Mouse (Mus musculus) intestine, postnatal 0 days (tissue): ENCODE data around the gene Nup153. TPM values are rescaled to one million over a fixed set of nuclear protein-coding genes. Genes with fewer than 3 reads are reported as not detected.

Source experiments
- ATAC-seq: fragments of 200-750 bp; cut with Nextera tagmentation; 2 replicates; pipeline ENCODE4 v1.8.0; 2017; ENCODE audit warnings: mild to moderate bottlenecking, moderate TSS enrichment, moderate library complexity
- H3K27ac ChIP-seq: fragments of 300-500 bp; sonication (generic); 2 replicates; pipeline ENCODE4 v1.5.1; 2014; ENCODE audit warnings: mild to moderate bottlenecking, low read depth, low read length, moderate library complexity
- H3K27me3 ChIP-seq: fragments of 300-500 bp; sonication (generic); replicated peaks from 2 replicates; pipeline ENCODE4 v1.6.1; 2014; ENCODE audit warnings: low read length, mixed read lengths; ENCODE audit not compliant: control insufficient read depth, insufficient read depth
- H3K36me3 ChIP-seq: fragments of 300-500 bp; sonication (generic); 2 replicates; pipeline ENCODE4 v1.6.1; 2014; ENCODE audit warnings: mild to moderate bottlenecking, moderate library complexity; ENCODE audit not compliant: control insufficient read depth, insufficient read depth
- H3K4me1 ChIP-seq: fragments of 300-500 bp; sonication (generic); replicated peaks from 2 replicates; pipeline ENCODE4 v1.6.1; 2014; ENCODE audit warnings: antibody characterized with exemption, low read length, mixed read lengths; ENCODE audit not compliant: control insufficient read depth, insufficient read depth
- H3K4me2 ChIP-seq: fragments of 300-500 bp; sonication (generic); replicated peaks from 2 replicates; pipeline ENCODE4 v1.6.1; 2014; ENCODE audit warnings: low read depth, mild to moderate bottlenecking, moderate library complexity
- H3K4me3 ChIP-seq: fragments of 300-500 bp; sonication (generic); 2 replicates; pipeline ENCODE4 v1.5.1; 2014; ENCODE audit warnings: low read depth, low read length
- H3K9ac ChIP-seq: fragments of 300-500 bp; sonication (generic); 2 replicates; pipeline ENCODE4 v1.6.1; 2014; ENCODE audit warnings: mild to moderate bottlenecking, low read depth, low read length
- H3K9me3 ChIP-seq: fragments of 300-500 bp; sonication (generic); 2 replicates; pipeline ENCODE4 v1.6.1; 2016; ENCODE audit warnings: mixed run types; ENCODE audit not compliant: control insufficient read depth
- CTCF ChIP-seq: sonication (generic); IDR thresholded peaks from 2 replicates; pipeline ENCODE4 v1.5.1; 2016; ENCODE audit warnings: low read depth, mild to moderate bottlenecking, control low read depth, antibody characterized with exemption, moderate library complexity
- WGBS: fragments of 180-500 bp; shearing (Covaris S2); extraction: QIAGEN DNeasy Blood & Tissue Kit; methylation state at CpG from one replicate; pipeline ENCODE4 v1.1.7; 2014; 5-methylcytosine and 5-hydroxymethylcytosine counted together
- polyA plus RNA-seq: library from polyadenylated mRNA; unstranded; fragments of >200 nt; fragmentation: Nextera tagmentation; extraction: Ambion mirVana; gene quantifications from 2 replicates; pipeline ENCODE4 v1.2.1, GENCODE M21; 2015

Gene Nup153
- polyA plus RNA-seq, 1 experiment from 2014 or later, result 6.5 TPM

DNA sequence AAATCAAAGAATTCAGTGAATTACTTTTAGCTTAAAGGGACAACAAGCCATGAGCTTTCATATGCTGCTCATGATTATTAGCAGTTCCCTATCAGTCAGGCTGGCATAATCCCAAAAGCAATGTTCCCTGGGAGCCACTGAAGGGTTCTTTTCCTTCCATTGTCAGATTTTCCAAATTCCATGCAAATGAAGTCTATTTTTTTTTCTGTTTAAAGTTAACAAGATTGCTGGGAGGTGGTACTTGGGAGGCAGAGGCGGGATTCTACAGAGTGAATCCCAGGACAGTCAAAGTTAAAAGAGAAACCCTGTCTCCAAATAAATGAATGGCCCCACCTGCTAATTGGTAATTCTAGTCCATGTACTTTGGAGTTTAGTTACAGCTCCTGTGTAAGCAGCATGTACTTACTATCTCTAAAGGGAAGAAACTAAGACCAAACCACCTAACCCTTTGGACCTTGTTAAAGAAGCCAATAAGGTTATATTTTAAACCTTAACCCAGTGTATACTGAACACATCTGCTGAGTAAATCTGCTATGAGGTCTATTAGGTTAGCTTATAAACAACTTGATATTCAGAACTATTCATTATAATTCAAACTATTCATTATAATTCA, 32.3 kb downstream of the Nup153 start:
- Histone ChIP-seq H3K9me3 (no peaks in the 10 kb centered on the region), H3K27ac (peak overlapping the region; percentile 3; the same call in 1 of the 2 replicates), H3K9ac (no peak overlapping the region), H3K36me3 (peaks cover 10% of the 10 kb centered on the region), H3K4me1 (no peaks in the 10 kb centered on the region; the same call in 1 of the 2 replicates), H3K27me3 (no peaks in the 10 kb centered on the region), H3K4me3 (no peak overlapping the region), H3K4me2 (0 out of 2 replicates have a peak overlapping the region, but pooled peaks have one; percentile 4)
- WGBS, result 44% methylated on average over 1 of the region's 1 CpGs
- no peak for TF ChIP-seq CTCF
- ATAC-seq, result peak; percentile 84

DNA sequence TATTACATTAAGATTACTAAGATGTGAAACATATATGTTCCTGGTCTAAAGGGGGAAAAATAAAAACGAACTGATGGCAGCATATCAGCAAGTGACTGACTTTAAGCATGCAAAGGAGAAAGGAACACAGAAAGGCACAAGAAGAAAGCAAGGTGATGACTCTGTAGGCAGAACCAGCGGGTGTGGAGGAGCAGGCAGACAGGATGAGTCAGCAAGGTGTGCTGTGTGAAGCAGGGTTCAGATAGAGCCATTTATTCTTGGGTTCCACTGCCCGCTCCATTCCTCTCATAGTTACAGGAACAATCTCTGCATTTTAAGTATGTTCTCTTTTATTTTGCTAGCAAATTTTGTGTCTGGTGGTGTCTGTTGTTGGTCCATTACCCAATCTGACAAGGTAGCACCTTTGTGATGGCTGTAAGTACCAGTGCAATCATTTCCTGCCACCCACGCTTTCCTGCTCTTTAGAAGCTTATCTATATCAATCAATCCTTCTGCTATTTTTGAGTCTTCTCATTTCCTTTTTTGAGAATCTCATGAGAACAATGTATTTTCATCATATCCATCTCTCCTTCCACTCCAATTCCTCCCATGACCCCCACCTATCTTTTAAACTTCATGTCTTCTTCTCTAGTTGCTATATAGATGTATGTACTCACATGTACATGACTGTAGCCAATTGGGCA, 37.0 kb downstream of the Nup153 start:
- no peak overlapping the region for H3K4me2 ChIP-seq
- WGBS, result 62% methylated on average over 4 of the region's 4 CpGs
- no peak overlapping the region for H3K4me3 ChIP-seq
- peaks cover 26% of the 10 kb centered on the region for H3K36me3 ChIP-seq
- no peaks in the 10 kb centered on the region for H3K4me1 ChIP-seq
- no peaks in the 10 kb centered on the region for H3K27me3 ChIP-seq
- H3K27ac ChIP-seq, result 0 out of 2 replicates have a peak overlapping the region, but pooled peaks have one; percentile 21
- H3K9ac ChIP-seq, result no peak overlapping the region
- no peaks in the 10 kb centered on the region for H3K9me3 ChIP-seq
- ATAC-seq, result no peak
- no peak for TF ChIP-seq CTCF

DNA sequence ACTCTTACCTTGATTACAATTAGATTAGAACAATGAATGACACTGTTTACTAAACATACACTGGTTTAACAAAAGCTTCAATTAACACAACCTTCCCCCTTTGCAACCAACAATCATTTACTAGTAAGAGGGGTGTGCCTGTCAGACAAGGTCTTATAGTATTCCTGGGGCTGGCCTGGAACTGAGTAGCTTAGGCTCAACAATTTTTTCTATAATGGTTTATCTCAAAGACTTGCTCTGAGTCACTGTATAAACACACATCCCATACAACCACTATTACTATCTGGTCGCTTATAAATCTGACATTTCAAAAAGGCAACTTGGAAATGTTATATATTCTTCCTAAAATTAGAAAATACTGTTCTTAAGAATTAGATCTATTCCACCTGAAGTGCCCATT, 44.4 kb downstream of the Nup153 start:
- no peaks in the 10 kb centered on the region for H3K27me3 ChIP-seq
- H3K4me2 ChIP-seq, result no peak overlapping the region
- no peak overlapping the region for H3K9ac ChIP-seq
- ATAC-seq, result no peak
- H3K4me1 ChIP-seq, result no peaks in the 10 kb centered on the region
- H3K9me3 ChIP-seq, result no peaks in the 10 kb centered on the region
- WGBS, result 53% methylated on average over 1 of the region's 1 CpGs
- H3K27ac ChIP-seq, result no peak overlapping the region
- no peak for TF ChIP-seq CTCF
- peaks cover 56% of the 10 kb centered on the region for H3K36me3 ChIP-seq
- H3K4me3 ChIP-seq, result no peak overlapping the region

DNA sequence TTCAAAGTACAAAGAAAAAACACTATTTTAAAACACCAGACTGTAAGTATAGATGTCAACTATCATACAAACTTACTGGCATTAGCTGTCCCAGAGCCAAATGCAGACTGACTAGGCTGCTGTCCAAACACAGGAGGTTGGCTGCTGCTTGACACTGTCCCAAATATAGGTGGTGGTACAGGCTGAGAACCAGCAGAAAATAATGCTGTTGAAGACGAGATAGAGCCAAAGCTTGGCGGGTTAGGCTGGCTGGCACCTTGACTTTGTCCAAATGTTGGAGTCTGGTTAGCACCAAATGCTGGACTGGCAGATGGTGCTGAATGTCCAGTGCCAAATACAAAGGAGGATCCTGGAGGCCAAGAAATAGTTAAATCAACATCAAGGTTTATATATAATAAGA, 44.8 kb downstream of the Nup153 start:
- WGBS, result 81% methylated on average over 2 of the region's 2 CpGs
- Histone ChIP-seq H3K9ac (no peak overlapping the region), H3K4me1 (no peaks in the 10 kb centered on the region), H3K9me3 (no peaks in the 10 kb centered on the region), H3K27me3 (no peaks in the 10 kb centered on the region), H3K27ac (no peak overlapping the region), H3K4me3 (no peak overlapping the region), H3K36me3 (peaks cover 60% of the 10 kb centered on the region), H3K4me2 (no peak overlapping the region)
- TF ChIP-seq CTCF, result no peak
- no peak for ATAC-seq

DNA sequence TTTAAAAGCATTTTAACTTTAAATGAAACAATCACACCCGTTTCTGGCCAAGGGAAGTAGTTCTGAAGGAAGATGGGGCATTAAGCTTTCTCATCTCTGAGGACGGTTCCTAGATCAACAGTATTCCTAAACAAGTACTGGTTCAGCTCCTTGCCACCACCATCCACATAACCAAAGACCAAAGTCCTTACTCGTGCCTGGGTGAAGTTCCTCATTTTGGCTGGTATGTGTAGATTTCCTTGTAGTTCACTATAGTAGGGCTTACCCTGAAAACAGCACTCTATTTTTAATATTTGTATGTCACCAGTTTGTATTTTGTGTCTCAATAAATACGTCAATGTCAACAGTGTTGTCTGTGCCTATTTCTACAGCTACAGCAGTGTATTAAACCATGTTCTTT, 50.0 kb downstream of the Nup153 start:
- ATAC-seq, result no peak
- Histone ChIP-seq H3K9ac (no peak overlapping the region), H3K36me3 (peaks cover 53% of the 10 kb centered on the region), H3K27ac (no peak overlapping the region), H3K4me2 (no peak overlapping the region), H3K4me3 (no peak overlapping the region), H3K4me1 (no peaks in the 10 kb centered on the region), H3K27me3 (no peaks in the 10 kb centered on the region), H3K9me3 (no peaks in the 10 kb centered on the region)
- TF ChIP-seq CTCF, result no peak
- WGBS, result 82% methylated on average over 4 of the region's 4 CpGs

DNA sequence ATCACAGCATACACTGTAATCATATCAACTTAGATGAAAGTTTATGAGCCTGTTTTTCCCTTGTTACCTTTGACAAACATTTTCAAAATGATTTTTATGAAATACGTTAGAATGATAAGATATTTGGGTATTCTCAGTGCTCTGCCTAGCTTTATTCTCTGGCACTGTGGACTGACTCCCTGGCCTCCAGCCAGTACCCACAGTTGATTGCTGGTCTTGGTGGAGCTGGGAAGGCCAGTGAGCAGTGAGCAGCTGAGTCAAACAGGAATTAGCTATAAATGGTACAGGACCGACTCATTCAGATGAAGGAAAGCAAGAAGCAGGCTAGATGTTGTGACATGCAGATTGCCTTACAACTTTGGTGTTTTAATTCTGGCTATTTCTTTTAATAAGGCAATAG, 53.1 kb downstream of the Nup153 start:
- WGBS, result 77% methylated on average over 2 of the region's 2 CpGs
- Histone ChIP-seq H3K9ac (no peak overlapping the region), H3K27ac (no peak overlapping the region), H3K27me3 (no peaks in the 10 kb centered on the region), H3K4me2 (no peak overlapping the region), H3K4me3 (no peak overlapping the region), H3K9me3 (no peaks in the 10 kb centered on the region), H3K36me3 (peaks cover 38% of the 10 kb centered on the region), H3K4me1 (no peaks in the 10 kb centered on the region)
- no peak for TF ChIP-seq CTCF
- no peak for ATAC-seq
